Mouse (Mus musculus) heart, adult 2 months (tissue): ENCODE results near the gene Wdr78. TPM values are rescaled to one million over a fixed set of nuclear protein-coding genes. Genes with fewer than 3 reads are reported as not detected.

Experiments used
- DNase-seq, 2 experiments: peaks; one replicate each; pipeline ENCODE4 v3.0.0; 2021
- H3K27ac ChIP-seq: fragments of 200-600 bp; 2 replicates; pipeline ENCODE4 v1.8.1; 2022
- H3K27me3 ChIP-seq: fragments of 200-500 bp; 2 replicates; pipeline ENCODE4 v1.6.1; 2012; ENCODE audit warnings: mild to moderate bottlenecking, low read length, inconsistent platforms, mixed read lengths; ENCODE audit not compliant: control insufficient read depth, insufficient read depth
- H3K36me3 ChIP-seq: fragments of 200-500 bp; 2 replicates; pipeline ENCODE4 v1.6.1; 2012; ENCODE audit warnings: low read length, inconsistent platforms; ENCODE audit not compliant: control insufficient read depth, insufficient read depth
- H3K4me1 ChIP-seq: fragments of 200-500 bp; 2 replicates; pipeline ENCODE4 v1.6.1; 2011; ENCODE audit warnings: low read length; ENCODE audit not compliant: control insufficient read depth, insufficient read depth
- H3K4me3 ChIP-seq: fragments of 200-600 bp; 2 replicates; pipeline ENCODE4 v1.8.1; 2022
- H3K79me2 ChIP-seq: fragments of 200-500 bp; replicated peaks from 2 replicates; pipeline ENCODE4 v1.6.1; 2012; ENCODE audit warnings: mild to moderate bottlenecking, inconsistent platforms, low read length, moderate library complexity, mixed read lengths; ENCODE audit not compliant: control insufficient read depth, insufficient read depth
- H3K9ac ChIP-seq: fragments of 200-500 bp; 2 replicates; pipeline ENCODE4 v1.6.1; 2012; ENCODE audit warnings: low read depth, mild to moderate bottlenecking, control low read depth, inconsistent platforms, low read length, mixed read lengths
- CTCF ChIP-seq: fragments of 200-600 bp; IDR thresholded peaks from 2 replicates; pipeline ENCODE4 v1.8.1; 2022; ENCODE audit warnings: antibody characterized with exemption, mild to moderate bottlenecking, moderate library complexity
- EP300 ChIP-seq: fragments of 200-500 bp; IDR thresholded peaks from 2 replicates; pipeline ENCODE4 v1.6.1; 2011; ENCODE audit warnings: low read depth, low read length, control low read depth; ENCODE audit not compliant: insufficient read depth
- POLR2A ChIP-seq: fragments of 200-500 bp; IDR thresholded peaks from 2 replicates; pipeline ENCODE4 v1.6.1; 2011; ENCODE audit warnings: mild to moderate bottlenecking, low read depth, low read length, control low read depth; ENCODE audit not compliant: insufficient read depth
- WGBS: fragments of 180-500 bp; shearing (Covaris S2); methylation state at CpG from one replicate; pipeline ENCODE4 v1.1.7; 2018; 5-methylcytosine and 5-hydroxymethylcytosine counted together
- intact Hi-C: fragments of 180-260 bp; cut with DNase I; formaldehyde crosslinking; loops from one replicate; pipeline ENCODE4 v1.15.1; 2025
- polyA plus RNA-seq: library from polyadenylated mRNA; depleted of rRNA; stranded (reverse); fragments of >200 nt; gene quantifications from 2 replicates; pipeline ENCODE4 v1.2.3, GENCODE M21; 2012
- total RNA-seq, 2 experiments: library from RNA; stranded (reverse); gene quantifications; 2 replicates each; pipeline ENCODE4 v1.2.3; 2021

Wdr78 gene
- total and polyA plus RNA-seq, 3 experiments = 0.37 to 1.3 (median 1.1) TPM

GRCm38 (mm10) chr4:103085237-103085636, 29.1 kb downstream of the Wdr78 start:
- no peak for DNase-seq
- Histone ChIP-seq H3K4me1 (no peaks in the 10 kb centered on the region), H3K79me2 (no peaks in the 10 kb centered on the region), H3K4me3 (no peak overlapping the region), H3K36me3 (no peaks in the 10 kb centered on the region), H3K27me3 (no peaks in the 10 kb centered on the region), H3K9ac (no peak overlapping the region), H3K27ac (no peak overlapping the region)
- WGBS = 91% methylated on average over 5 of the region's 5 CpGs
- peak; percentile 44 for TF ChIP-seq CTCF
- TF ChIP-seq POLR2A = no peak
- intact Hi-C loops = no loop called here

GRCm38 (mm10) chr4:103070631-103071030, 43.7 kb downstream of the Wdr78 start:
- TF ChIP-seq CTCF = no peak
- TF ChIP-seq EP300 = no peak
- no peak for TF ChIP-seq POLR2A
- H3K27me3 ChIP-seq = no peaks in the 10 kb centered on the region
- no peaks in the 10 kb centered on the region for H3K36me3 ChIP-seq
- no peak overlapping the region for H3K4me3 ChIP-seq
- H3K9ac ChIP-seq = no peak overlapping the region
- 81% methylated on average over 3 of the region's 3 CpGs for WGBS
- no peak overlapping the region for H3K27ac ChIP-seq
- intact Hi-C loops = no loop called here
- no peaks in the 10 kb centered on the region for H3K79me2 ChIP-seq
- H3K4me1 ChIP-seq = no peaks in the 10 kb centered on the region
- no peak for DNase-seq

- no peak for DNase-seq
- intact Hi-C loops = no loop called here
- Histone ChIP-seq H3K79me2 (no peaks in the 10 kb centered on the region), H3K27ac (no peak overlapping the region), H3K27me3 (no peaks in the 10 kb centered on the region), H3K36me3 (no peaks in the 10 kb centered on the region), H3K9ac (no peak overlapping the region), H3K4me3 (no peak overlapping the region), H3K4me1 (no peaks in the 10 kb centered on the region)
- 84% methylated on average over 6 of the region's 6 CpGs for WGBS
- TF ChIP-seq CTCF (no peak), POLR2A (no peak), EP300 (no peak)
These were observed 46.3 kb downstream of the Wdr78 start for GRCm38 (mm10) chr4:103067906-103068655.

- Histone ChIP-seq H3K27me3 (no peaks in the 10 kb centered on the region), H3K36me3 (no peaks in the 10 kb centered on the region), H3K9ac (no peak overlapping the region), H3K4me3 (no peak overlapping the region), H3K79me2 (no peaks in the 10 kb centered on the region), H3K27ac (no peak overlapping the region), H3K4me1 (no peaks in the 10 kb centered on the region)
- TF ChIP-seq EP300 (no peak), CTCF (no peak), POLR2A (no peak)
- intact Hi-C loops = no loop called here
- 60% methylated on average over 5 of the region's 5 CpGs for WGBS
- no peak for DNase-seq
These were observed 49.4 kb downstream of the Wdr78 start for GRCm38 (mm10) chr4:103064976-103065375.

GRCm38 (mm10) chr4:103064421-103064820, 49.9 kb downstream of the Wdr78 start:
- no peak for TF ChIP-seq EP300
- TF ChIP-seq CTCF = no peak
- WGBS = 78% methylated on average over 2 of the region's 2 CpGs
- Histone ChIP-seq H3K27ac (no peak overlapping the region), H3K4me3 (no peak overlapping the region), H3K79me2 (no peaks in the 10 kb centered on the region), H3K36me3 (no peaks in the 10 kb centered on the region), H3K27me3 (no peaks in the 10 kb centered on the region), H3K9ac (no peak overlapping the region), H3K4me1 (no peaks in the 10 kb centered on the region)
- DNase-seq = no peak
- intact Hi-C loops = no loop called here

GRCm38 (mm10) chr4:103056909-103057308, 57.4 kb downstream of the Wdr78 start:
- intact Hi-C loops = no loop called here
- H3K79me2 ChIP-seq = no peaks in the 10 kb centered on the region
- H3K36me3 ChIP-seq = no peaks in the 10 kb centered on the region
- no peak overlapping the region for H3K27ac ChIP-seq
- no peak for TF ChIP-seq EP300
- TF ChIP-seq CTCF = no peak
- TF ChIP-seq POLR2A = no peak
- H3K4me1 ChIP-seq = no peaks in the 10 kb centered on the region
- H3K9ac ChIP-seq = no peak overlapping the region
- WGBS = 84% methylated on average over 5 of the region's 5 CpGs
- DNase-seq = no peak
- no peaks in the 10 kb centered on the region for H3K27me3 ChIP-seq
- H3K4me3 ChIP-seq = no peak overlapping the region
